Mouse (Mus musculus): ENCODE measurements around the gene Susd3. TPM values are rescaled to one million over a fixed set of nuclear protein-coding genes. Genes with fewer than 3 reads are reported as not detected.

Gene Susd3
- polyA plus RNA-seq, 1 experiment from 2014 or later: 0.95 TPM

DNA sequence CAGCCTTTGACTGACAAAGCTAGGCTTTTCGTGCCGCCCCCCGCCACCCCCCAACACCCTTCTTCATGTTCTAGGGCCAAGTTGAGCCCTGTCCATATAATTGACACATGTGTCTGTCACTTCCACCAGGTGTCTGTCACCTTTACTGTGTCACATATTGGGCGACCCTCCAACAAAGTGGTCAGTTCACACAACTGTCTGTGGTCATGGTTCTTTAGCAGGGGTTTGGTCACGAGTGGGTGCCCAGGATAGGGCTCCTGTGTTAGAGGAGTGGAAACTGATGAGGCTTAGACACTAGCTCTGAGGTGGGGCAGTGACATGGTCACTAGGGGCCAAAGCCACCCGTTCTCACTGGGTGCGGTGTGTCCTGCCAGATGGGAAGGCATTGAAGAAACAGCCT is 48.6 kb downstream of the Susd3 start:
- Histone ChIP-seq H3K9me3 (no peaks in the 10 kb centered on the region), H3K4me3 (no peak overlapping the region), H3K27me3 (ENCODE audit: poor library complexity, severe bottlenecking) (no peaks in the 10 kb centered on the region), H3K27ac (no peak overlapping the region), H3K36me3 (replicated peaks) (peaks cover 5% of the 10 kb centered on the region), H3K4me1 (no peaks in the 10 kb centered on the region)
- no peak for DNase-seq (ENCODE audit: extremely low spot score, low spot score)
- 91% methylated on average over 7 of the region's 7 CpGs for whole genome bisulfite sequencing

DNA sequence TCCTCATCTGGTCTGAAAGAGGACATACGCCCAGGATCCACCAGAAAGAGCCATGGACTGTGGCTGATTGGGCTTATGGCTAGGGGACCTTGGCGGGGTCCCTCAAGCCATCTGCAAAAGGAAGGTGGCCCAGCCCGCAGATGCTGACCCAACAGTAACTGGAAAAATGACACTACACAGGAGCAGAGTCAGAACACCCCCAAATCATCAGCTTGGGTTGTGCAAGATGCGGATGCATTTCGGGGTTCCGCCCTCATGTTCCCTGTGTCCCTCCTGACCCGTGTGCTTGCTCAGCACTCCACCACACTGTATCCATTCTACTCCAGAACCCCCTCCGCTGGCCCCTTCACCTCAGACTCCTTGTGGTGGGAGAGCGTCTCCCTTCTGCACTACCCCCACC is 49.8 kb downstream of the Susd3 start:
- no peaks in the 10 kb centered on the region for H3K4me1 ChIP-seq
- no peaks in the 10 kb centered on the region for H3K9me3 ChIP-seq
- DNase-seq (ENCODE audit: extremely low spot score, low spot score): no peak
- WGBS: 90% methylated on average over 9 of the region's 9 CpGs
- H3K27ac ChIP-seq: no peak overlapping the region
- no peaks in the 10 kb centered on the region for H3K27me3 ChIP-seq (ENCODE audit: poor library complexity, severe bottlenecking)
- peaks cover 6% of the 10 kb centered on the region for H3K36me3 ChIP-seq (replicated peaks)
- H3K4me3 ChIP-seq: no peak overlapping the region

DNA sequence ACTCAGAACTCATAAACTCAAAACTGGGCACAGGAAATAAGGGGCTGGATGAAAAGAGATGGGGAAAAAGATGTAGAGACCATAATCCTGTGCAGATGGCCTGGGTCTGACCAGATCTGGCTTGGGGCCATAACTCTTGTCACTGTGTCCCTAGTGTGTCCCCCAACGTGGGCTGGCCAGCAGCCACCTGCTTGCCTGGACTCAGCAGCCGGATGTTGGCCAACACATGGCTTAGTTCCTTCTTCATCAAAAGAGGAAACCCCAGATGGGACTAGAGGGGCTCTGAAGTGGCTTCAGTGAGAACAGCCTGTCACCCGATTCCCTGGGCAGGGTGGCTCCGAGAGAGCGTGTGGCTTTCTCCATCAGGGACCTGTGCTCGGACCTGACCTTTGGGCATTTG is 51.7 kb downstream of the Susd3 start:
- DNase-seq (ENCODE audit: extremely low spot score, low spot score): no peak
- Histone ChIP-seq H3K27ac (no peak overlapping the region), H3K4me3 (no peak overlapping the region), H3K9me3 (no peaks in the 10 kb centered on the region), H3K36me3 (replicated peaks) (peaks cover 4% of the 10 kb centered on the region; the same call in 1 of the 2 replicates), H3K27me3 (ENCODE audit: poor library complexity, severe bottlenecking) (no peaks in the 10 kb centered on the region), H3K4me1 (peaks cover 8% of the 10 kb centered on the region)
- WGBS: 91% methylated on average over 6 of the region's 6 CpGs

- H3K9me3 ChIP-seq: no peaks in the 10 kb centered on the region
- WGBS: 86% methylated on average over 5 of the region's 5 CpGs
- no peaks in the 10 kb centered on the region for H3K27me3 ChIP-seq (ENCODE audit: poor library complexity, severe bottlenecking)
- H3K4me1 ChIP-seq: peaks cover 13% of the 10 kb centered on the region
- peaks cover 4% of the 10 kb centered on the region; the same call in 1 of the 2 replicates for H3K36me3 ChIP-seq (replicated peaks)
- H3K4me3 ChIP-seq: no peak overlapping the region
- DNase-seq (ENCODE audit: extremely low spot score, low spot score): no peak
- no peak overlapping the region for H3K27ac ChIP-seq
These were observed 52.3 kb downstream of the Susd3 start for GRCm38 (mm10) chr13:49196211-49196610.

GRCm38 (mm10) chr13:49195651-49196050 is 52.9 kb downstream of the Susd3 start:
- 95% methylated on average over 7 of the region's 7 CpGs for WGBS
- no peak overlapping the region for H3K4me3 ChIP-seq
- no peak for DNase-seq (ENCODE audit: extremely low spot score, low spot score)
- peaks cover 4% of the 10 kb centered on the region; the same call in 1 of the 2 replicates for H3K36me3 ChIP-seq (replicated peaks)
- H3K27me3 ChIP-seq (ENCODE audit: poor library complexity, severe bottlenecking): no peaks in the 10 kb centered on the region
- no peaks in the 10 kb centered on the region for H3K9me3 ChIP-seq
- peaks cover 19% of the 10 kb centered on the region for H3K4me1 ChIP-seq
- H3K27ac ChIP-seq: no peak overlapping the region

GRCm38 (mm10) chr13:49194811-49195210 is 53.7 kb downstream of the Susd3 start:
- H3K27me3 ChIP-seq (ENCODE audit: poor library complexity, severe bottlenecking): peaks cover 5% of the 10 kb centered on the region; the same call in 1 of the 2 replicates
- H3K27ac ChIP-seq: no peak overlapping the region
- H3K4me1 ChIP-seq: peaks cover 27% of the 10 kb centered on the region
- H3K4me3 ChIP-seq: no peak overlapping the region
- WGBS: 95% methylated on average over 13 of the region's 13 CpGs
- H3K9me3 ChIP-seq: no peaks in the 10 kb centered on the region
- H3K36me3 ChIP-seq (replicated peaks): peaks cover 4% of the 10 kb centered on the region; the same call in 1 of the 2 replicates
- no peak for DNase-seq (ENCODE audit: extremely low spot score, low spot score)

- H3K4me3 ChIP-seq: no peak overlapping the region
- 97% methylated on average over 17 of the region's 17 CpGs for WGBS
- H3K9me3 ChIP-seq: no peaks in the 10 kb centered on the region
- peaks cover 4% of the 10 kb centered on the region; the same call in 1 of the 2 replicates for H3K36me3 ChIP-seq (replicated peaks)
- no peak for DNase-seq (ENCODE audit: extremely low spot score, low spot score)
- H3K4me1 ChIP-seq: peaks cover 39% of the 10 kb centered on the region
- no peak overlapping the region for H3K27ac ChIP-seq
- peaks cover 16% of the 10 kb centered on the region for H3K27me3 ChIP-seq (ENCODE audit: poor library complexity, severe bottlenecking)
These were observed 54.9 kb downstream of the Susd3 start for GRCm38 (mm10) chr13:49193650-49194049.

DNA sequence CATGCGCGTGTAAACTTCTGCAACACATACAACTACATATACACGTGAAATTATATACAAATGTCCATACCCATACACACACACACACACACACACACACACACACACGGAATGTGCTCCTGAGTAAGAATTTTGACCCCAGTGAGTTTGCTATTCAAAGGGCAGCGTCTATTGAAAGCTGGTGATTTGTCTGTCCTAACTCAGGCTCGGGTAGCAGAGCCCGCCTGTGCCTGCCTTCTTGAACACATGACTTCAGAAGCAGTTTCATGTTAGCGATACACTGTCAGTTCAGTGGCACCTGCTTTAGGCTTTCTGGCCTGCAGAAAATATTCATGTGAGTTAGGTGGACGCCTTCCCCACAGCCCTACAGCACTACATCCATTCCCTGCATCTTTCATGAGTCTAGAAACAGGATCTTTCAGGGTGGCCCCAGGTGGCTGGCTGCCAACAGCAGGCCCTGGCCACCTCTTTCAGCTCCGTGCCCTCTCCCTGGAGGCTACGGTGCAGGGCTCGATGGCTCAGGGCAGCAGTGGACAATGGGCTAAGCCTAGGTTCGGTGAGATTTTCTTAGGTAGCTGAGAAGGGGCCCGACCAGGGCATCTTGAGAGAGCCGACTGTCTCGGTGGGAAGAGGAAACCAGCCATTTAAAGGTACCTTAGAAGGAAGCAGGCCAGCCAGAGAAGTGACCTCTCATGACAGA is 56.2 kb downstream of the Susd3 start:
- whole genome bisulfite sequencing: 80% methylated on average over 16 of the region's 16 CpGs
- H3K27me3 ChIP-seq (ENCODE audit: poor library complexity, severe bottlenecking): peaks cover 29% of the 10 kb centered on the region
- no peaks in the 10 kb centered on the region for H3K9me3 ChIP-seq
- H3K36me3 ChIP-seq (replicated peaks): peaks cover 4% of the 10 kb centered on the region; the same call in 1 of the 2 replicates
- 0 out of 2 replicates have a peak overlapping the region, but pooled peaks have one; percentile 44 for H3K27ac ChIP-seq
- peaks cover 52% of the 10 kb centered on the region for H3K4me1 ChIP-seq
- H3K4me3 ChIP-seq: no peak overlapping the region
- no peak for DNase-seq (ENCODE audit: extremely low spot score, low spot score)

GRCm38 (mm10) chr13:49191673-49192035 is 56.9 kb downstream of the Susd3 start:
- no peak for DNase-seq (ENCODE audit: extremely low spot score, low spot score)
- Histone ChIP-seq H3K9me3 (no peaks in the 10 kb centered on the region), H3K27me3 (ENCODE audit: poor library complexity, severe bottlenecking) (peaks cover 31% of the 10 kb centered on the region), H3K4me3 (no peak overlapping the region), H3K27ac (peak overlapping the region; percentile 12), H3K4me1 (peaks cover 59% of the 10 kb centered on the region), H3K36me3 (replicated peaks) (peaks cover 4% of the 10 kb centered on the region; the same call in 1 of the 2 replicates)
- 71% methylated on average over 5 of the region's 5 CpGs for WGBS

GRCm38 (mm10) chr13:49190876-49191672 is 57.4 kb downstream of the Susd3 start:
- H3K4me3 ChIP-seq: no peak overlapping the region
- peaks cover 61% of the 10 kb centered on the region for H3K4me1 ChIP-seq
- WGBS: 88% methylated on average over 7 of the region's 7 CpGs
- no peak for DNase-seq (ENCODE audit: extremely low spot score, low spot score)
- peak overlapping the region; percentile 12 for H3K27ac ChIP-seq
- peaks cover 36% of the 10 kb centered on the region for H3K27me3 ChIP-seq (ENCODE audit: poor library complexity, severe bottlenecking)
- H3K36me3 ChIP-seq (replicated peaks): peaks cover 4% of the 10 kb centered on the region; the same call in 1 of the 2 replicates
- no peaks in the 10 kb centered on the region for H3K9me3 ChIP-seq

- Histone ChIP-seq H3K27me3 (ENCODE audit: poor library complexity, severe bottlenecking) (peaks cover 37% of the 10 kb centered on the region), H3K4me1 (peaks cover 61% of the 10 kb centered on the region), H3K9me3 (no peaks in the 10 kb centered on the region), H3K36me3 (replicated peaks) (peaks cover 4% of the 10 kb centered on the region; the same call in 1 of the 2 replicates), H3K27ac (no peak overlapping the region), H3K4me3 (no peak overlapping the region)
- DNase-seq (ENCODE audit: extremely low spot score, low spot score): no peak
- 77% methylated on average over 12 of the region's 12 CpGs for WGBS
These were observed 58.3 kb downstream of the Susd3 start for GRCm38 (mm10) chr13:49189970-49190870.

DNA sequence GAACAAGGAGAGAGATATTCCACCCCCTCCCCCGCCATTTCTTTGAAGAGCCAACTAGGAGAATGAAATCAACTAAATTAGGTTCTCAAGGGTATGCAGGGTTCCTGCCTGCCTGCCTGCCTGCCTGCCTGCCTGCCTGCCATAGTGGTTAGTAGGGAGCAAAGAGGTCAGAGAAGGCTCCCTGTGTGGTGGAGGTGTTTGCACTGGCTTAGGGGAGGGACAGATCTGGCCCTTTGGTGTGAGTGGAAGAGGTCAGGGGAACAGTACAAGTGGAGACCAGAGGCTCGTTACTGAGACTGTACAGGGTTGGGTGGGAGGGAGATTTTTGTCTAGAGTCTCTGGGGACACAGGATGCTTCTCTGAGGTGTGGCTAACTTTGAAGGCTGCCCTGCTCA is 59.5 kb downstream of the Susd3 start:
- H3K4me1 ChIP-seq: peaks cover 61% of the 10 kb centered on the region
- H3K4me3 ChIP-seq: no peak overlapping the region
- WGBS: 59% methylated on average over 2 of the region's 2 CpGs
- no peaks in the 10 kb centered on the region for H3K36me3 ChIP-seq (replicated peaks)
- no peak for DNase-seq (ENCODE audit: extremely low spot score, low spot score)
- H3K27ac ChIP-seq: no peak overlapping the region
- H3K9me3 ChIP-seq: no peaks in the 10 kb centered on the region
- peaks cover 37% of the 10 kb centered on the region for H3K27me3 ChIP-seq (ENCODE audit: poor library complexity, severe bottlenecking)

All from forebrain, embryonic 10.5 days (tissue).